Mouse (Mus musculus) megakaryocyte, embryonic 14.5 days (primary cell): Measurements from ENCODE around the gene Srms. TPM values are rescaled to one million over a fixed set of nuclear protein-coding genes. Genes with fewer than 3 reads are reported as not detected.

Experiments
- H3K27me3 ChIP-seq: replicated peaks from 2 replicates; pipeline ENCODE3; 2012; ENCODE audit warnings: inconsistent platforms
- H3K36me3 ChIP-seq: replicated peaks from 2 replicates; pipeline ENCODE3; 2012; ENCODE audit warnings: low read length, inconsistent platforms, mixed read lengths
- H3K4me1 ChIP-seq: 2 replicates; pipeline ENCODE4 v1.6.1; 2012; ENCODE audit warnings: inconsistent platforms
- H3K4me3 ChIP-seq: replicated peaks from 2 replicates; pipeline ENCODE3; 2012; ENCODE audit warnings: moderate library complexity, mild to moderate bottlenecking, inconsistent platforms
- H3K9me3 ChIP-seq: 2 replicates; pipeline ENCODE4 v1.6.1; 2012; ENCODE audit warnings: inconsistent platforms
- FLI1 ChIP-seq: IDR thresholded peaks from 2 replicates; pipeline ENCODE4 v1.6.1; 2012; ENCODE audit warnings: low read length, inconsistent platforms, mixed read lengths
- GATA1 ChIP-seq: IDR thresholded peaks from 3 replicates; pipeline ENCODE4 v1.6.1; 2012; ENCODE audit warnings: mixed read lengths, low read length, inconsistent platforms, borderline replicate concordance
- polyA plus RNA-seq: library from polyadenylated mRNA; stranded (reverse); fragments of >175 nt; gene quantifications from 2 replicates; pipeline ENCODE4 v1.2.3, GENCODE M21; 2012; ENCODE audit warnings: low replicate concordance; ENCODE audit not compliant: insufficient read depth

The Srms gene
- not detected in 2 replicates for polyA plus RNA-seq

- peaks cover 65% of the 10 kb centered on the region for H3K27me3 ChIP-seq
- H3K4me1 ChIP-seq, result peaks cover 18% of the 10 kb centered on the region
- no peaks in the 10 kb centered on the region for H3K9me3 ChIP-seq
- H3K4me3 ChIP-seq, result peak within 1 kb of the TSS; percentile 85
- no peak for TF ChIP-seq GATA1
- no peak for TF ChIP-seq FLI1
- no peaks in the 10 kb centered on the region for H3K36me3 ChIP-seq
Measured at GRCm38 (mm10) chr2:181213021-181213445, at the start of gene Srms. Gene Srms (minus strand): TSS chr2:181213185.

GRCm38 (mm10) chr2:181253248-181253647, 40.3 kb upstream of the Srms start:
- Histone ChIP-seq H3K9me3 (no peaks in the 10 kb centered on the region), H3K4me3 (no peak overlapping the region), H3K27me3 (no peaks in the 10 kb centered on the region), H3K4me1 (peaks cover 3% of the 10 kb centered on the region), H3K36me3 (peaks cover 78% of the 10 kb centered on the region)
- TF ChIP-seq FLI1, result no peak
- no peak for TF ChIP-seq GATA1

- peaks cover 6% of the 10 kb centered on the region for H3K9me3 ChIP-seq
- TF ChIP-seq FLI1, result no peak
- TF ChIP-seq GATA1, result no peak
- H3K36me3 ChIP-seq, result peaks cover 64% of the 10 kb centered on the region
Measured at GRCm38 (mm10) chr2:181251841-181252240, 38.9 kb upstream of the Srms start.

GRCm38 (mm10) chr2:181249217-181249616, 36.2 kb upstream of the Srms start:
- TF ChIP-seq FLI1 (no peak), GATA1 (no peak)
- peaks cover 13% of the 10 kb centered on the region for H3K9me3 ChIP-seq
- H3K4me3 ChIP-seq, result no peak overlapping the region
- H3K4me1 ChIP-seq, result peaks cover 5% of the 10 kb centered on the region
- peaks cover 40% of the 10 kb centered on the region for H3K36me3 ChIP-seq
- H3K27me3 ChIP-seq, result peaks cover 5% of the 10 kb centered on the region

More at GRCm38 (mm10) chr2:181251841-181252240, 38.9 kb upstream of the Srms start:
- Histone ChIP-seq H3K27me3 (peaks cover 2% of the 10 kb centered on the region), H3K4me3 (no peak overlapping the region), H3K4me1 (peaks cover 3% of the 10 kb centered on the region)

- Histone ChIP-seq H3K4me3 (no peak overlapping the region), H3K27me3 (peaks cover 8% of the 10 kb centered on the region), H3K4me1 (peaks cover 38% of the 10 kb centered on the region), H3K9me3 (peaks cover 13% of the 10 kb centered on the region), H3K36me3 (peaks cover 9% of the 10 kb centered on the region)
- TF ChIP-seq GATA1 (no peak), FLI1 (no peak)
Measured at GRCm38 (mm10) chr2:181245031-181245430, 32.0 kb upstream of the Srms start.

- peak overlapping the region; percentile 78 for H3K4me3 ChIP-seq
- peaks cover 21% of the 10 kb centered on the region for H3K36me3 ChIP-seq
- TF ChIP-seq GATA1 (no peak), FLI1 (no peak)
- peaks cover 13% of the 10 kb centered on the region for H3K9me3 ChIP-seq
- H3K27me3 ChIP-seq, result peaks cover 8% of the 10 kb centered on the region
- peaks cover 49% of the 10 kb centered on the region for H3K4me1 ChIP-seq
Measured at GRCm38 (mm10) chr2:181243706-181244394, 30.9 kb upstream of the Srms start.

- TF ChIP-seq GATA1 (no peak), FLI1 (no peak)
- peaks cover 35% of the 10 kb centered on the region for H3K36me3 ChIP-seq
- H3K4me3 ChIP-seq, result peak overlapping the region; percentile 94
- H3K9me3 ChIP-seq, result peaks cover 11% of the 10 kb centered on the region
- H3K4me1 ChIP-seq, result peaks cover 58% of the 10 kb centered on the region
- H3K27me3 ChIP-seq, result peaks cover 7% of the 10 kb centered on the region
Measured at GRCm38 (mm10) chr2:181242314-181242665, 29.3 kb upstream of the Srms start.

GRCm38 (mm10) chr2:181241602-181242313, 28.8 kb upstream of the Srms start, which contains the start of gene Helz2:
Gene Helz2 (minus strand): TSS chr2:181242027.
- no peak for TF ChIP-seq GATA1
- Histone ChIP-seq H3K4me3 (peak within 1 kb of the TSS; percentile 94), H3K9me3 (peaks cover 5% of the 10 kb centered on the region), H3K4me1 (peaks cover 58% of the 10 kb centered on the region), H3K36me3 (peaks cover 40% of the 10 kb centered on the region), H3K27me3 (peaks cover 6% of the 10 kb centered on the region)

- Histone ChIP-seq H3K4me3 (peak overlapping the region; percentile 94), H3K36me3 (peaks cover 48% of the 10 kb centered on the region), H3K27me3 (peaks cover 3% of the 10 kb centered on the region), H3K4me1 (peaks cover 63% of the 10 kb centered on the region), H3K9me3 (no peaks in the 10 kb centered on the region)
- TF ChIP-seq GATA1, result no peak
- TF ChIP-seq FLI1, result no peak
Measured at GRCm38 (mm10) chr2:181240806-181241440, 27.9 kb upstream of the Srms start.
